Mouse (Mus musculus) spleen, postnatal 4 days (tissue): ENCODE results near the gene Hadh.

ENCODE experiments used
- DNase-seq, 2 experiments: peaks; one replicate each; pipeline ENCODE4 v3.0.0; 2022; ENCODE audit warnings: low spot score in 2 of 2

Hadh gene

DNA sequence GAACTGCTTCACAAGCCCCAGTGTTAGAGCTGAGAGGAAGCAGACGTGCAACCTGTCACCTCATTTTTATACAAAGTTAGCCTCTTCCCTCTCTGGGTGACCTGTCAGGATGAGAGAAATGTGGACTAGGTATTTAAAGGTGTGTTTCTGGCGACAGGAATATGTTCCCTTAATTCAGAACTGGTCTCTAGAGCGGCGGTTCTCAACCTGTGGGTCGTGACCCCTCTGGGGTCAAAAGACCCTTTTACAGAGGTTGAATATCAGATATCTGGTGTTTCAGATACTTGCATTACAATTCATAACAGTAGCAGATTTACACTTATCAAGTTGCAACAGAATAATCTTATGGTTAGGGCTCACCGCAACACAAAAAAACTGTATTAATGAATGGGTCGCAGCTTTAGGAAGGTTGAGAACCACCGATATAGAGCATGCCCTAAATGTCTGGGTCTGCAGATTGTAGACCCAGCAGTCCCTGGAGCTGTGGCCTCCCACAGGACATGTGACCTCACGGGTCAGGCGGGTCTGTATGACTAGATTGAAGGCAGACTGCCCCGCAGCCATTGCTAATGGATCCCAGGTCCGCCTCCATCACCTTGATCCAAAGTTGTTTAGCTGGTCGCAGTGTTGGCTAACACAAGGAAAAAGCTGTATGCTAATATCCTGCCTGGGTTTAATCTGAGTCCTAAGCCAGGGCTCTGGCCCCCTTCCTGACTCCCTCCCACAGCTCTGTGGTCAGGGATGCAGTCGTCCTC is 53.1 kb downstream of the Hadh start:
- no peak for DNase-seq

- DNase-seq: peak; percentile 53 to 84
Measured at GRCm38 (mm10) chr3:131214841-131215240, 57.1 kb downstream of the Hadh start.

GRCm38 (mm10) chr3:131214060-131214658 is 57.7 kb downstream of the Hadh start:
- no peak for DNase-seq

DNA sequence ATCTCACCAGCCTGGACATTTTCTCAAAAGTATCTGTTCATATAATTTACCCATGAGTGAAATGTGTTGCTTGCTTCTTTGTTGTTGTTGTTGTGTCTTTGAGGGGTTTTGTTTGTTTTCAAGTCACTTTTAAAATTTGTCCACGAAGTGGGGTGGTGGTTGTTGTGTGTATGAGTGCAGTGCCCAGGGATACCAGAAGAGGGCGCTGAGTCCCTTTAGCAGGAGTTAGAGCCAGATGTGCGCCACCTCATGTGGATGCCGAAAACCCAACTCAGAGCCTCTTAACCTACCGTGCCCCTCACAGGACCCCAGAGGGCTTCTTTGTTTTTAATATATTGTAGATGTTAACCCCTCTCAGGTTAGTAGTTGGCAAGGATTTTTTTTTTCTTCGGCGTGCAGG is 59.7 kb downstream of the Hadh start:
- no peak for DNase-seq

- peak; percentile 46 to 67 for DNase-seq
Measured at GRCm38 (mm10) chr3:131208265-131208891, 63.5 kb downstream of the Hadh start.

- DNase-seq: no peak
Measured at GRCm38 (mm10) chr3:131207846-131208245, 64.1 kb downstream of the Hadh start.

DNA sequence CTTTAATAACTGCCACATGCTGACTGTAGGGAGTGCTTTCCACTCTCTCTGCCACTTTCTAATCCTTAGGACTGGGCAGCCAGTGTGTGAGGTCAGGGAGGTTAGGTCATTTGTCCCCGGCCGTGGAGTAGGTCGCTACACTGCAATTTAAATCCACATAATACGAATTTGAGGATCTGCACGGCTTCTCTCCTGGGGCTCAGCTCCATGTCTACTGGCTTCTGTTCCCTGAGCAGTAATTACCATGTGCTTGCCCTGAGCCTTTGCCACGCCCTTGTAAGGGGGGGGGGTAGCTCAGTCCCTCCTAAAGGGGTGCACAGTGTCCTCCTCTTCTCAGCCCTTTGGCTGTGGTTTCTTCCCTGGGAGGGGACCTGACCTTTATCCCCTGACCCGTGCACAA is 69.6 kb downstream of the Hadh start:
- no peak for DNase-seq

DNA sequence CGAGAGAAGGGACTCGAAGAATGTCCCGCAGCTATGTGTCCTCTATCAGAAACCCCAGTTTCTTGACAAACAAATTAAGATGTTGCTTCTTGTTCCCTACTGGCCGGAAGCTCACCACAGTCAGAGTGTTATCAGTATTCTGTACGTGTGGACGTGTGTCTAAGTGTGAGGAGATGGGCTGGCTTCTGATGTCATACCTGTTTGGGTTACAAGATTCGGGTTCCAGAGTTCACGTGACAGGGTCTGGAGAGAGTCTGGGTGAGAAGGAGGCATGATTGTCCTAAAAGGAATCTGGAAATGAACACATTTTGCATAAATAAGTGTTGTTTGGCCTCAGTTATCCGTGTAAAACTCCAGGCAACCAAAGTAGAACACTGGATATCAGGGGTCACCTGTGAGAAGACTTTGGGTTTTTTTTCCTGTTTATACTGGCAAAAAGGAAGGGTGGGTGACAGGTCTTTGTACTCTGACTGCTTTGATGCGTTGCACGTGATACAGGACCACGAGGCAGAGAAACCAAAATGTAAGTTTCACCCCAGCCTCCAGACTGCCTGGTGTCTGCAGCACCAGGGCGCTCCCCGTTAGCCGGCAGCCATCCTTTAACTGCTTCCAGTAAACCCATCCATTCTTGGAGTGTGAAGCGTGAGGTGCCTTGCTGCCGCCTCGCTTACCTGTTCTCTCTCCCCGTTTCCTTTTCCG is 72.2 kb downstream of the Hadh start:
- no peak for DNase-seq

DNA sequence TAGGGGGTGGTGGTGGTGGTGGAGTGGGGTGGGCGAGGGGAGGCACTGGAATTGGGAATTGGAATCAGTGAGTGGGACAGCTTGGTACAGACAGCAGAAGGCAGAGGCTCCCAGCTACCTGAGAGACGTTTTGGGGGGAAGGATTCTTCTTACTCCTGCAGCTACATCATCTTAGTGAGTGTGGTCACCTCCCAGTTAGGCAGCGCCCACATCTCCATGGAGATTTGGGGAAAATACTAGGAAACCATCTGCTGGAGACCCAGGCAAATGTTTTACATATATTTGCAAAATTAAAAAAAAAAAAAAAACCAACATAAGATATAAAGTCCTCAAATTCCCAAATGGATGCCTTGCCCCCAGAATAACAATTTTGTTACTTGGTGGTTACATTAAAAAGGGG is 72.9 kb downstream of the Hadh start:
- DNase-seq: no peak

GRCm38 (mm10) chr3:131196507-131197019 is 75.3 kb downstream of the Hadh start:
- no peak for DNase-seq

DNA sequence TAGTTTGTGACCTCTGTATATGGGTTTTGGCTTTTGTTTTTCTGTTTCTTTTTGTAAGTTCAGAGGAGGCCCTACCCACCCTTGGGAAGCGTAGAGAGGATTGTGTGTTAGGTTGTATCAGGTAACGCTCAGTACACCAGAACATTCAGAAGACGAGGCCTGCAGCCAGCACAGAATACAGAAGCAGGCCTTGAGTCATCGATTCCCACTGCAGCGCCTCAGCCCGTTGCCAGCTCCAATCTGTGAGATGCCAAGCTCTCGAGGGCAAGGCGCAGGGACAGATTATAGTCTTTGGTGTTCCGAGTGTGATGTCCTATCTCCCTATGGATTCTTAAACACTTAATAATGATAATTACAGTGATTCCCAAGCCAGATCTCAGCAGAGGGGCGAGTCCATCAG is 75.9 kb downstream of the Hadh start:
- no peak for DNase-seq

DNA sequence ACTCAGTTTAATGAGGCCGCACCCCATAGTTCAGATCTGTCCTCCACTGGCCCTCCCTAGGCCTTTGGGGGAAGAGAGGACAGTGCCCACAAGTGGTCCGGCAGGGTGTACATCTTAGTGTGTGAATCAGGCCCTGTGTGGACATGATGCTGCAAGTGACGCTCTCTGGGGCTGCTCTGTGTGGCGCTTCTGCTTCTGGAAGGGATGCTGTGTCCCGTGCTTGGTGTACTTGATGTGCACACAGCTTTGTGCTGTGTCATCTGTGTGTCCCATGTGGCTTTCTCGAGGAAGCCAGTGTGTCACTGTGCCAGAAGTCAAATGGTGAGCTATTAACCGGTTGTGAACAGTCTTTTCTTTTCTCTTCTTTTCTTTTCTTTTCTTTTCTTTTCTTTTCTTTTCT is 80.4 kb downstream of the Hadh start:
- DNase-seq: no peak

DNA sequence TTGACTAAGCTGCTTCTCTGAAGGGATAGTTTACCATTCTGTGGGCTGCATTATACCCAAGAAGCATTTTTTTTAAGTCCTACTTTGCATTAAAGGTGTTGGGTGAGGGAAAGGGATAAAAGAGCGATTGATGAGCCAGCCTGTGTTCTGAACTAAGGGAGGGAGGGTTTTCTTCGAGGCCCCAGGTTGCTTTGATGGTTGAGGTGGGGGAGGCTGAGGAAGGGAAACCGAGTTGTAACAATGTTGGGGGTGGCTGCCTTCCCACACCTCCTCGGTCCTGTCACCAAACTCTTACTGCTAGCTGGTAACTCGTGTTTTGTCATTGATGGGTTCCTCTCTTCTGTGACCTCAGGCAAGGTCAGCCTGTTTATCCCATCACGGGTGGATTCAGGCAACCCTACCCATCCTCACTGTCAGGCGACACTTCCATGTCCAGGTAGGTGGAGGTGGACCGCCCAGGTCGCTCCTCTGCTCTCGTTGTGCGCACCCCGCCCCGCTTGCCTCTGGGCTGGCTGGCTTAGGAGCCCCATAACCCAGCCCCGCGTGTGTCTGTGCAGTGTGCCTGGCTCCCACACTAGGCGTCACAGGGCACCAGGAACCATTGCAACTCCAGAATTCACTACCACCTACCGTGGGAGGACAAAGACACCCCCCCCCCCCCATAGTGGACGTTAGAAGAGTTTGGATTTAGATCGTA is 81.1 kb downstream of the Hadh start:
- DNase-seq: no peak

DNA sequence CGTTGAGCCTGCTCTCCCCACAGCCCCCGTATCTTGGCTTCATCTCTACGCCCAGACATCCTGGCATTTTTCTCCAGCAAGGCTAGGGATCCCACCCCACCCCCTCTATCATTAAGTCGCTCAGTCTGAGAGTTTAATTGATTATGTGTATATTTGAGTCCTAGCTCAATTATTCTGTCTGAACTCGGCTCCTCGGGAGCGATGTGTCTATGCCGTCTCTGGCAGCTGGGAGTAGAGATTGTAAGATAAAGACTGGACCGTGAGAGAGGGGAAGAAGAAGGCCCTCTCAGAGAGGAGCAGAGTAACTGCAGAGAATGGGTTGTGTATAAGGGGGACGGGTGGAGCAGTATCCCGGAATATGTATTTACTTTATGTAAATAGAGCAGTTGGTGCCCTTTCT is 81.7 kb downstream of the Hadh start:
- DNase-seq: no peak

DNA sequence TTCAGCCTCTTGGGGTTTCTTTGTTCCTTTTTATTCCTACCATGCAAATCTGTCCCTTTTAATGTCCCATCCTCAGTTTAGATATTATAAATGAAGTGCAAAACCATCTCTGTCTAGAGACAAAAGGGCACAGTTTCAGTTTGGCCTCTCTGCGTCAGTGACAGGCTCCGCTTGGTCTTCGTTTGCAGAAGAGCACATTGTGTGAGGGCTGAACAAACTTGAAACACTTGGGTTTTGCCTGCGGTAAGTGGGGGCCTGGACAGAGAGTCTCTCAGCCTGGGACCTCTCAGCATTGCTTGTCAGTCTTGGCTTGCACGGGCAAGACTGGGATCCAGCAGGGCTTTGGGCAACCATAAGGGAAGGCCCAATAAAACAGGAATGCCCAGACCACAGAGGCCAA is 85.7 kb downstream of the Hadh start:
- DNase-seq: no peak
